Mouse (Mus musculus) cerebellum, postnatal 10 days (tissue): ENCODE measurements at regions not wholly inside any gene's neighbourhood (a gene's known extent, or its start where the extent isn't known, plus 50 kb on each side); places are given as distances from the start of the nearest gene placed in this dataset.

Experiments used
- DNase-seq, 2 experiments: peaks; one replicate each; pipeline ENCODE4 v3.0.0; 2021; ENCODE audit warnings: mixed read lengths in 2 of 2

DNA sequence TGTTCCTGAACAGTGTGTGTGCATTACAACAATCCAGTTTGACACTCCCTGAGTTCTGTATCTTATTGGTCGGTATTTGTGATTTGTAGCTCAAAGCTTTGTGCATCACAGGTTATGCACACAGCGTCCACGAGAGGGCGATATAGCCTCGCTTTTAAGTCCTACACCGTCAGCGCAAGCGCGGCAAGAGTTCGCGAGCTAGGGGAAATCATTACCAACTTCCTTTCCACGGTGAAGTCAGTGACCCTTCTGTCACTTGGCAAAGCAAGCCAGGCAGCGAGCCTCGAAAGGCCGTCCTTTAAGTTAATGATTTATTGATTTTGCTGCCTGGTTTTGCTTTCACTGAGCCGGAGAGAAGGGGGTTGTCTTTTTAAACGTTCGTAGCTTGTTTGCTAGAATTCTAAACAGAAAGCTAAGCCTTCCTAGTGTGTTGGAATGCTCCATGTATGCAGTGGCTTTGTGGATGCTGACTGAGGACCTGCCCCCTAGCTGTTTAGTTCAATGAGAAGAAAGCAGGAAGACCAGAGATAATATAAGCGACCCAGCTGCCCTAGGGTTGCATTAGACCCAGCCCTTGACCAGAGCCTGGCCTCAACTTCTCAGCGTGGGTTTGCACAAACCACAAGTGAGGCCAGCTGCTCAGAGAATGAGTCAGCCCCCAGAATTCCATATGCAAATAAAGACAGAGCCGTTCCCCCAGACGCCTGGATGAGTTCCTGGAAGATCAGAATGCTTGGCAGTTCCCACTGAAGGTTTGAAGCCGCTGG lies 79.0 kb upstream of the Ipo5 start:
- DNase-seq, result peak; percentile 94 to 95

DNA sequence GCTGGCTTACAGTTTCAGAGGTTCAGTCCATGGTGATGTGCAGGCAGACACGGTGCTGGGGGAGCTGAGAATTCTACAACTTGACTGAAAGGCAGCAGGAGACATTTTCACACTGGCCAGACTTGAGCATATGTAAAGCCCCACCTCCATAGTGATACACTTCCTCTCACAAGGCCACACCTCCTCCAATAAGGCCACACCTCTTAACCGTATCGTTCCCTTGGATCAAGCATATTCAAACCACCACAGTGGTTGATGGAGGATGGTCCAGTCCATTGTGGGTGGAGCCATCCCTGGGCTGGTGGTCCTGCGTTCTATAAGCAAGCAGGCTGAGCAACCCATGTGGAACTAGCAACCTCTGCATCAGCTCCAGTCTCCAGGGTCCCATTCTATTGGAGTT lies 76.2 kb upstream of the Ipo5 start:
- no peak for DNase-seq

DNA sequence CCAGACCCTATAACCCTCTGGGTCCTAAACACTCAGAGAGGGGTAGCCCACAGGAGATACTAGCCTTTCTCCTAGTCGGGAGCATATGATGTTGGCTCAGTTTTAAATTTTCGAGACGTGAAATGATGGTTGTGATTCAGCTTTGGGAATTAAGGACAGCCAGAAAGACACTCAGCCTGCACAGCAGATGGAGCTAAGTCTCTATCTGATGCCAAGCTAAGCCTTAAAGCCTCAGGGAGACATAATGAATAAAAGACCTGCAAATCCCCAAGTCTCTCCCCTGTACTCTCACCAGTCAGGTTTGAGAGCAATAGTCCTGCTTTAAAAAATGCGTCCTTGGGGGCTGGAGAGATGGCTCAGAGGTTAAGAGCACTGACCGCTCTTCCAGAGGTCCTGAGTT lies 75.3 kb upstream of the Ipo5 start:
- peak; percentile 33 to 38 for DNase-seq

DNA sequence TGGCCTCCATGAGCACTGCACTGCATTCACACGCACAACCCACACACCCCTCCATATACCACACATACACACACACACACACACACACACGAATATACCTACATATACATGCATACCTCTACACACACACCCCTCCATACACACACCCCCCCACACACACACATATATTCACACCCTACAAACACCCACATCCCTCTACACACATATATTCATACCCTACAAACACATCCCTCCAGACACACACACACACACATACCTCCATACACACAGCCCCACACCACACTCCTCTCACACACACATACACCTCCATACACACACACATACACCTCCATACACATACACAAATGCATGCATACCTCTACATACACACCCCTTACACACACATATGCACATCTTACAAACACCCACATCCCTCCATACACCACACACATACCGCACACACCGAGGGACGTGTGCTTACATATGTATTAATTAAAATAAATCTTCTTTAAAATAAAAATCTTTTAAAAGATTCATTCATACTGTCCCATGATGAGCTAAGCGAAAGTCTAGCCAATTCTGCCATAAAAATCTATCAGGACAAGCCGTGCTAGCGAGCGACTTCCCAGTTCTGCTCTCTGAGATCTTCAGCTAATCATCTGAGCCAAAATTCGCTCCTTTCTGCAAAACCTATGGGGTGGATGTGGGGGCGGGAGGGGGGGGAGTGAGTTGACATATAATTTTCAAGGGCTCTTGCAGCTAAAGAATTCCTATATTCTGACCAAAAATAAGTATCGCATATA lies 74.3 kb upstream of the Ipo5 start:
- DNase-seq, result no peak

DNA sequence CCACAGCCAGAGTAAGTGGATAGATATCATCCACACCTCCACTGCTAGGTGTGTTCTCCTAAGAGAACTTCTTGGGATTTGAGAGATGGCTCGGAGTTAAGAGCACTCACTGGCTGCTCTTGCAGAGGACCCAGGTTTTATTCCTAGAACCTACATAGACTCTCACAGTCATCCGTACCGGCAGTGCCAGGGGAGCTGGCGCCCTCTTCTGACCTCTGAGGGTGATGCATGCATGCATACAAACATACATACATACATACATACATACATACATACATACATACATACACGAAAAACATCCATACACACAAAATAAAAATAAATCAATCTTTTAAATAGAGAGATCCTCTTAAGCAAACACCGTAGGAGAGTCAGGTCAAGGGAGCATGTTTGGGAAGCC lies 70.1 kb upstream of the Ipo5 start:
- DNase-seq, result peak; percentile 38 to 47

DNA sequence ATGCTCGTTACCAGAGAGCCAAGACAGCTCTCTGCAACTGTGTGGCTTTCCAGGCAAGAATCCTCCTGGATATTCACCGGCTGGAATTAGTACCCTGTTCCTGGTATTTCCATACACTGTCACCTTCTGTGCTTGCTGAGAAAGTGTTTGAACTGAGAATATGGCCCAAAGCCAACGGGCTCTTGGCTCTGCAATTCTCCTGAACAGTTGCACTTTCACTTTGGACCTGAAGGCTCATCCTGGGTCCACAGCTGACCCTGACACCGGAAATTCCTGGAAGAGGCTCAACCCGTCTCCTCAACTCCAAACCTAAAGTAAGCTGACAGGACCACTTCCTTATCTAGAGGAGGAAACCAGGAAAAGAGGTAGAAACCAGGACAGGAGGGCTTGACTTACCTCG lies 69.7 kb upstream of the Ipo5 start:
- DNase-seq, result peak; percentile 31 to 52

DNA sequence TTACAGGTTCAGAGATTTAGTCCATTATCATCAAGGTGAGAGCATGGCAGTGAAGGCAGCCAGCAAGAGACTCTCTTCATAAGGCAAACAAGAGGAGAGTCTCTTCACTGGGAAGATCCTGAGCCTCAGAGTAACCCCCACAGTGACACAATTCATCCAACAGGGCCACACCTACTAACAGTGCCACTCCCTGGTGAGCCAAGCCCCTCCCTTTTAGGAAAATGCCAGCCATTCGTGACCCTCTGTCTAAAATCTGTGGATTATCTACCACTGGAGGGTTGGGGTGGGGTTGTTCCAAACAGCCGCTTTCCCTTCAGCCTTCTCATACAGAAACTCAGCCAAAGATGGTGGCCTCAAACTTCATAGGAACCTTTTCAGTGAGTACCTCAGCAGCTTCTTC lies 65.9 kb upstream of the Ipo5 start:
- DNase-seq, result no peak

DNA sequence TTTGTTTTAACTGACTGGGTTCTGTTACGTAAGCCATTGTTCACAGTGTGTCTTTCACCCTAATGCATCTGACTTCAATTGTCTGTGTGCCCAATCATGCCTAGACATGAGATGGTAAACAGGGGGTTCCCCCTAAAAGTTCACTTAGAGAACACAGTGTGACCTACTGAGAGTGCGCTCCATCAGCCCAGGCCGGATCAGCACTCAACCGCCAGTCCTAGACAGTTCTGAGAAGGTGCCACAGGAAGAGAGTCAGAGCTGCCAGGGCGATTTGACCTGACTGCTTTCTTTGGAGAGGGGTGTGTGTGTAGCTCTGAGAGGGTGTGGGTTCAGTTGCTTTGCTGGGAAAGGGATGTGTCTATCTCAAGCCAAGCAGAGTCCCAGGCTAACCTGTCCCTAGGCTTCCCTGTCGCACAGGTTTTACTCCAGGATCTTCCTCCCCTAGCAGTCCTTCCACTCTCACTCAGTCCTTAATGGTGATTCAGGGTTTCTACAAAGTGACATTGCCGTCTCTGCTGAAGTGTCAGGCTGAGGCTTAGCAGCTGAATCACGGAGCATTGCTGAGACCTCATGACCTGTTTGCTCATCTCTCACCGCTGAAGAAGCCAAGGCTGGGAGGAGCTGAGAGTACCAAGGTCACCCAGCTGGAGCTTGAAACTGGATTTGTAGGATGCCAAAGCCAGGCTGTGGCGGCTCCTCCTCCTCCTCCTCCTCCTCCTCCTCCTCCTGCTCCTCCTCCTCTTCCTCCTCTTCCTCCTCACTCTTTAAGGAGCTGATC lies 64.8 kb upstream of the Ipo5 start:
- no peak for DNase-seq

DNA sequence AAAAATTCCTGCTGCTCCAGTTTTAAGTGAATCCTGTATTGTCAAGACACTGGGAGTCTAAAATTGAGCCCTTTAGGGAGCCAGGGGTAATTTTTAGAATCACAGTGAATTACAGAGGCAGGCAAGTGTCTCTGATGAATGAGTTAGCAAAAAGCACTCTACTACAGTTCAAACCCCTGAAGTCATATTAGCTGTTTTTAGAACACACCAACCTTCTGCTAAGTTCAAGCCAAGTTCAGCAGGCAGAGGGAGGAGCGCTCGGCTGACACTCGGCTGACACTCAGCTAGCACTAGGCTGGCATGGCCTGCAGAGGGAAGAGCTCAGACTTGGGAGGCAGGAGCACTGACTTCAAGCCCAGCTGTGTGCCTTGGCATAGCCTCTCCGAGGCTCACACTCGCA lies 64.0 kb upstream of the Ipo5 start:
- peak in 1 of 2 experiments; percentile 17 for DNase-seq

DNA sequence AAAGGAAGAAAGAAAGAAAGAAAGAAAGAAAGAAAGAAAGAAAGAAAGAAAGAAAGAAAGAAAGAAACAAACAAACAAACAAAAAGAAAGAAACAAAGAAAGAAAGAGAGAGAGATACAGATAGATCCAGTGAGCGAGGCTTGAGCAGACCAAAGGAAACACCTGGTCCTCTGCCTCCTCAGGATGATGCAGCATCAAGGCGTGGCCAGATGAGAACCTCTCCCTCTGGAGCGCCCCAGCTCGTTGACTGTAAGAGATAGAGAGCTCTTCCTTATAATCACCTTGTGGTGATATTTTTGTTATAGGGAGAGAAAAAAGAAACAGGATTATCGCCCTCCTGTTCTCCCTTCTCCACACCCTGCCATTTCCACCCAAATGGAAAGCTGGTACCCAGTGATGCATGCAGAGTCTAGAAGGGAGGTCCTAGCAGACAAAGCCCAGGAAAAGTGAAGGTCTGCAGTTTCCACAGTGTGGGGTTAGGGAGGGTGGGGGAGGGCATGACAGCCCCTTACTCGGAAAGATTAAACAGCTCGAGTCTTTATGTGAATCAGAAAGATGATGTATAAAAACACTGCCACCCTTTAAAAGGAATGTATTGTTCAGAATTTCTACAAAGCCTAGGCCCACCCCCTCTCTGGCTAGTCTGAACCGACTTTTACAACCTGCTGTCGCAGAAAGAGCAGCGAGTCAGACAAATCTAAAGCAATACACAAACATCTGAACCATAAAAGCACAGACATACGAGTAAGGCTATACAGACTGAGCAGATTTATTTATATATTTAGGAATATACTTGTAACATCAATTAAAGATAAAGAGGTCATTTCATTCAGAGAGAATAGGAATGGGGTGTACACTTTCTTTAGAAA lies 62.7 kb upstream of the Ipo5 start:
- no peak for DNase-seq

DNA sequence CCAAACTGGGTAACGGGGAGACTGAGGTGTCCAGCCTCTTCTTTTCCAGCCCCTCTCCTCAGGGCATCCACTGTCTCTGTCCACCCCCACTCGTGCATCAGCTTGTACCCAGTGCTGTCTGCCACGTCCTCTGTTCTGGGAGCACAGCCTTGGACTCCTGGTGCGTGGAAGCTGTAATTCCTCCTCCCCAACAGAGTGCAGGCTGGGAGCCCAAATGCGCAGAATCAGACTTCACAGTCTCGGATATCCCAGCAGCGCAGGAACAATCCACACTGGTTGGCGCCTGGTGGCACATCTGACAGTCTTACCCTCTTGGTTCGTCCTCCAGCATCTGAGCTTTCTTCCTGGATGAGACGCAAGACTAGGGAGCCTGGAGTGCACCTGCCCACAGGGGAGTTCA lies 61.9 kb upstream of the Ipo5 start:
- no peak for DNase-seq

DNA sequence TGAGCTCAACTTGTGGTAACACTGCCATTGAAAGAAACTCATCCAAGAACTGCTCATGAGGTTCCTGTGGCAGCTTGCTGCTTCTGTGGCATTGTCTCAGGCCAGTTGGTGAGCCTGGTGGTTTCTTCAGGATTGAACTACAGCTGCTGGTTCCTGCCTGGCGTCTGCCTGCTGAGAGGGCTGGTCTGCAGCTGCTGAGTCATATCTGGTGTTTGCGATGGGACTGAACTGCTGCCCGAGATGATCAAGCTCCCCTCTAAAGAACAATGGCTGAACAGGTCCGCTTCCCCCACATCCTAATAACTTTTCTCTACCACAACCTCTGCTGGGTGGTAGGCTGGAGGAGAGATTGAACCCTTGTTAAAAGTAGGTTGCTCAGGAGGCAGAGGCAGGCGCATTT lies 57.4 kb upstream of the Ipo5 start:
- DNase-seq, result no peak

DNA sequence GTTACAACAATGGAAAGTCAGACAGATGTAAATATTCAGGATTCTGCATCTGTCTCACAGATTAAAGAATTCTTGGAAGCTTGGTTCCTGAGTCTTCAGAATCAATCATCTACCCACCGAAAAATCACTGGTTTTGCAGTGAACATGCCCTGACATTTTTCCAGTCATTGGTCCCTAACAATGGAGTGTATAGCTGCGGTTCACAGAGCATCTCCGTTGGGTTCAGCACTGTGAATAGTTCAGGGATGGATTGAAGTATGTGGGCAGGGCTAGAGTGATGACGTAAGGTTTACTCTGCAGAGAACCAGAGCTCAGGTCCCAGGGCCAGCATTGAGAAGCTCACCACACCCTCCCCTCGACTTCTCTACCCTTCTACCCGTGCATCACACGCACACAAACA lies 56.5 kb upstream of the Ipo5 start:
- DNase-seq, result peak; percentile 20 to 25

DNA sequence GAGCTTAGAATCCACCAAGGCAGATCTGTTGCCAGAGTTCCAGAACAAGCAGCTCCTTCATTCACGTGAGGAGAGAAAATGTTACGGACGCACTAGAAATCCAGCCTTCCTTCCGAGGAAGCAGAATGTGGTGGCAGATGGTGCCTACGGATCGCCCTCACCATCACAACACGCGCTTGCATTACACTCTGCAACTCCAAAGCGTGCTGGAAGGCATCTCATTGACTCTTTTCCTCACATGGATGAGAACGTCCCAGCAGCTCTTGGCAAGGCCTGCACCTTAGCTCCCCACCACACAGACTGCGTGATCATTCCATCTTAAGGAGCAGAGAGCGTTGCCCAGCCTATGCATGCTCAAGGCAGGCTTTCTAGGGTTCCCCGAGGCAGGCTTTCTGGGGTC lies 55.8 kb upstream of the Ipo5 start:
- DNase-seq, result peak; percentile 66 to 73
